Mouse (Mus musculus): ENCODE measurements around the gene Megf11.

Megf11 gene

DNA sequence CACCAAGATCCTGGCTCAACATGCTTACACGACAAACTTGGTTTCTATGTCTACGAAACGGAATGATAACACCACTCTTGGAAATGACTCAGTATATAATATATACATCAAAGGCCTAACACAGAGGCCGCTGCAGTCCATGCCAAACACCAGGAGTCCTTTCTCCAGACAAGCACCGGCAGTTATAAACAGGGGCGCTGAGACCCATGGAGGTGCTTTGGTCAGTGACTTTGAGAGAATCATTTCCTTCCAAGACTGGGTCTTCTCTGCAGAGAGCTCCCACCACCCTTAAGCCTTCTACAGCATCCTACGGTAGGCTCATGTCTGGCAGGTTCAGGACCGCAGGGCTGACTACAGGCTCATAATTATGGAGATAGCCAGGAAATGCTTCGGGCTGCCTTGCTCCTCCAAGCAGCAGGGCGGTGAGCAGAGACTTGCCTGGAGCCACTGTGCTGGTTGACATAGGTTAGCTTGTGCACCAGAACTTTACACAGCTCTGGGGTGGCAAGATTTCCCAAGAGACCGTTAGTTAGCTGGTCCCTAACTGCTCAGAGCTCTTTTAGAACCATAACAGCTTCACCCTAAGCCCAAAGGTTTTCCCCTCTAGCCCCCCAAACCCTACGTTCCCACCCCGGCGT lies 219.8 kb downstream of the Megf11 start:
- CTCF ChIA-PET = no interaction called here

DNA sequence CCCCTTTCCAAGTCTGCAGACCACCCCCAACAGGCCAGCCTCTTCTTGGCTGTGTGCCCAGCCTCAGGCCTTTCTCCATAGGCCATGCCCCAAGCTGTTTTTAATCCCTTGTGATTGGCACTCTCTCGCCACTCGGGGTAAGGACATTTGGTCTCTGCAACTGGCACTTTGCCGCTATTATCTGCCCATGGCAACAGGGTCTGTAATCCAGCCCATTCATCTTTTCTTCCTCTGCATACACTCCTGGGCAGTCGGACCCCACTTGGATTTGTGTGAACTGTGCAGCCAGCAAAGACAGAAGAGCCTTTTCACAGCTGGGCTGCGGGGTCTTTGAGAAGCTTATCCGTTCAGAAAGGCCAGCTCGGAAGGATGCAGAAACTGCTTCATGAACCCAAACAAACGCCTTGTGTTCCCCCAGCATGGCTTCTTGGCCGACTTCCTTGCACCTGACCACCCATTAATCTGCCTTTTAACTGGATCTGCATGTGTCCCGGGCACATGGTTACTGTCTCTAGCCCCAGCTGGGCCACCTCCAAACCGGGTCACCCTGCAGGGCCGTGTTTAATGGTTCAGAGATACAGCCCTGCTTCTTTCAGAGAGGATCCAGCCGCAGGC lies 220.4 kb downstream of the Megf11 start:
- CTCF ChIA-PET = no interaction called here

DNA sequence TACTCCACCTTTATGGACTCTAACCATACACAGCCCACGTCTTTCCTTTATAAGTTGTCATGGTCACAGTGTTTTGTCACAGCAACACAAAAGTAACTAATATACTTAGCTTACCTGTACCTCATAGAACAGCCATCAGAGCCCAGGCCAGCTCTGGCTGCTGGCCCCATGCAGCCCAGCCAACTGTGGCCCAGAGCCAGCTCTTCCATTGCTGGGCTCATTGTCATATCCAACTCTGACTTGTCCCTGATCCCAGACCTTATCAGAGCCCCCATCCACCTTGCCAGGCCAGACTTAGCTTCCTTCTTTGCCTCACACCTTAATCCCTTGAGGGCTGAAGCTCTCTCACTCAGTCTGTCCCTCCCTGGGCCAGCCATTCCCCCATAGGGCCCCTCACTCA lies 221.6 kb downstream of the Megf11 start:
- CTCF ChIA-PET = no interaction called here

DNA sequence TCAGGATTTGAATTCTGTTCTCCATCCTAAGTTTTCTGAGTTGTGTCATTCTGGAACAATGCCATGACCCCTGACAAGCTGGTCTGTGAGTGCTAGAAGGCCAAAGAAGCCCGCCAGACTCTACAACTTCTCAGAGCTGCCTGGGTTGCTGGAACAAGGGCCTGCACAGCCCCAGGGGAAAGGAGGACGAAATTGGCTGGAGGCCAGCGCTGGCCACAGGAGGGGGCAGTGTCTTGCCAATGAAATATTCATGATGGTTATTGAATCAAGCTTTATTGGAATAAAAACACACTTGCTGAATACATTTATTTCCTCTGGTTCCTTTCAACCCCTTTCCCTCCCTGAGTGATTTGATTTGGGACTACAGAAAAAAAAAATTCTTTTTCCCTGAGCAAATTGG lies 224.1 kb downstream of the Megf11 start:
- CTCF ChIA-PET = no interaction called here

DNA sequence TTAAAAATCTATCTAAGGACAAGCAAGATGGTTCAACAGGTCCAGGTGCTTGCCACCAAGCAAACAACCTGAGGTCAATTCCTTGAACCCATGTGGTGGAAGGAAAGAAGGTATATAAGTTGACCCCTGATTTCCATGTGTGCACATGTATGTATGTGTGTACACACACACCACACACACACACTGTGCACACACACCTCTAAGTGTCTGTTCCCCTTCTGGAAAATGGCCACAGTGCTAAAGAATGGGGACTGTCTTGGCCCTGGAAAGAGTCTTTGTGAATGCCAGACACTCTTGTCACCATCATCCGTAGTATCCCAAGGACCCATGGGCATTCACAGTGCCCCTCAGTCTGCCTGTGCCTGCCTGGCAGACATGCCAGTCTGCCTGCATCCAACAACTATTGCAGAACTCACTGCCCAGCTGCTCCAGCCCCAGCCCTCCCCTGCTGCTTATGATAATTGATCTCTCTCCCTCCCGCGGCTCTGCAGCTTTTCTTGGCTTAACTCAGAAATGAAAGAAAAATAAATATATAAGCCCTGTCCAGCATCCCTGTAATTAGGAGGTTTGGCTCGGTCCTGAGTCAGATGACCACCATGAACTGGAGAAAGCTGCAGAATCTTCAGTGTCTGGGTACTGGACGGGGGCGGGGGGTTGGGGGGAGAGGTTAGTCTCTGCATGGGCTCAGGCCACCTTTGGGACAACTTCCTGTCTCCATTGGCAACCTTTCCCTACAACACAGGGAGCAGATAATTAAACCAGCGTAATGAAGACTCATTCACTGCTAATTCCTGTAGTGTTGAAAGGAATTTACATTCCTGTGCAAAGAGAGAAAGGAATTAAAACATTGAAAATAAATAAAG lies 226.9 kb downstream of the Megf11 start:
- CTCF ChIA-PET = no interaction called here

DNA sequence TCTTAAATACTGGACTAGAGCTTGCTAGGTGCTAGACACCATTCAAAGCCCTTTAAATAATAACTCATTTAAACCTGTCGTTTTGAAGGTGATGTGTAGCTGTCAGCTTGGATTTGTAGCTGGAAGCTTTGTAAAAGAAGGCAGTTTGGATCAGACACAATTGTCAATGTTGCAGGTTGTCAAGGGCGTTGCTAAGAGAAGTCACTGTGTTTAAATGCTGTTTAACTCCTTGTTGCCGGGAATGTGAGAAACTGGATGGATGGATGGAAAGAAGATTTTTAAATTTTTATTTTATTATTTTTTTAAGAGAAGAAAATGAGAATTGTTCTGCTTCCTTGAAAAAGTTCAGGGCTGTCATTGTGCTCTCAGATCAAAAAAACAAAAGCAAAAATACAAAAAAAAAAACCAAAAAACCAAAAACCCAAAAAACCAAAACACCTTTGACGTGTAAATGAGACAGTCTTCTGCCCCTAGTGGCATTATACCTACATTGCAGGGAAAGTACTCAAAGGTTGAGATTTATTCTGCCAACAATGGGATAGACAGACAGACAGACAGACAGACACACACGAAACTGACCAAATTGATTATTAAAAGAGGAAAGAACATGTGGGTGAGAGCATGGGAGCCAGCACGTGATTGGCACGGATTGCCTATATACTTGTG lies 227.7 kb downstream of the Megf11 start:
- CTCF ChIA-PET = no interaction called here

DNA sequence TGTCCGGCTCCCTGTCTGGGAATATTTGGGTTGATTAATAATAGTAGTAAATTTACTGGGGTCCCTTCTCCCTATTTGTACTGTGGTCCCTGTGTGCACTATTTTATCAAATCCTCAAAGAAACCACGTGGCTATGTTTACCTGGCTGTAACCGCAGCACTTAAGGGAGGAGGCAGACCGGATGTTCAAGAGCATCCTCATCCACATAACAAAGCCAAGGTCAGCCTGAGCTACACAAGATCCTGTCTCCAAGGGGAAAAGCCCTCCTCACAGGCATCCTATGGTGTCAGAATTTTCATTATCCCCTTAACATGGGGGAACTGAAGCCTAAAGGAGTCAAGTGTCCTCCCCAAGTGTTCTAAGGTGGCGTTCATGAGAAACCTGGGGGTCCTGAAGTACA lies 232.0 kb downstream of the Megf11 start:
- CTCF ChIA-PET = no interaction called here

DNA sequence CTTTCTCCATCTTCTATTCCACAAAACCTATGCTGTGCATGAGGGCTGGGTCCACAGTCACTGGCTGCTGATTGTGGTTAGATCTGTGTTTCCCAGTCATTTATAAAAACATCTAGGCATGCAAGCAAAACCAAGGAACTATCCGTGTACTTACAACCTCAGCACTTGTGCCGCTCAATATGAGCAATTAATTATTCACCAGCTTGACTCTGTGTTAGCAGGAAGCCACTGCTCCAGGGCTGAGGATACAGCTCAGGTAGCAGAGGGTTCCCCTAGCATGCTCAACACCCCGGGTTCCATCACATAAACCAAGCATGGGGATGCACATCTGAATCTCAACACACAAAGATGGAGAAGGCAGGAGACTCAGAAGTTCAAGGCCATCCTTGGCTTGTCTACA lies 233.0 kb downstream of the Megf11 start:
- CTCF ChIA-PET = no interaction called here

DNA sequence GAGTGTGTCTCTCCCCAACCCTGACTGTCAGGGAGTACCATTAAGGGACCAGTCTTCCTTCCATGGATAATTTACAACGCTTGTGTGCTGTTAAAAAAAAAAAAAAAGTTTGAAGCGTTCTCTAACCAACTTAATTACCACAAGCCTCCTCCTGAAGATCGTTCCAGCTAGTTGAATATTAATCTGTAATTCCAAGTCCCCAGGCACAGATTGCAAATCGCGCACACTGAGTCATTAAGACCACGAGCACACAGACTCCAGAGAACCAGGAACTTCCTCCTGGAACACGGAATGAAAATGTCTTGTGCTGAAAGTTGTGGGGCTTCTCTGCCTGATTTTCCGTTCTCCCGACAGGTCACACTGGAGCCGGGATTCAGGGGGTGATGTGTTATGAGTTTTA lies 234.0 kb downstream of the Megf11 start:
- CTCF ChIA-PET = no interaction called here

DNA sequence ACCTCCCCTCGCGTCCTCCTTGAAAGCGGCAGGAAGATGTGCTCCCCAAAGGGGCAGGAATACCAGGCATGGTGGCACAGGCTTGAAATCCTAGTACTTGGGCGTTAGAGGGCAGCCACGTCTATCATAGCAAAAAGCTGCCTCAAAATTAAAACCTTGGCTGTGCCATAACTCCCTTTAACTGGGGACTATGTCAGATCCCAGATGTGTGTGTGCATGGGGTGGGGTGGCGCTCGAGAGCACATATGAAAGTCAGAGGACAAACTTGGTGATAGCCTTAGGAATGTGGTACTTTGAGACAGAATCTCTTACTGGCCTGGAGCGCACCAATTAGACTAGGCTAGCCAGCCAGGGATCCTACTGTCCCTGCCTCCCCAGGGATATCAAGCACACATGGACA lies 235.2 kb downstream of the Megf11 start:
- CTCF ChIA-PET = no interaction called here

DNA sequence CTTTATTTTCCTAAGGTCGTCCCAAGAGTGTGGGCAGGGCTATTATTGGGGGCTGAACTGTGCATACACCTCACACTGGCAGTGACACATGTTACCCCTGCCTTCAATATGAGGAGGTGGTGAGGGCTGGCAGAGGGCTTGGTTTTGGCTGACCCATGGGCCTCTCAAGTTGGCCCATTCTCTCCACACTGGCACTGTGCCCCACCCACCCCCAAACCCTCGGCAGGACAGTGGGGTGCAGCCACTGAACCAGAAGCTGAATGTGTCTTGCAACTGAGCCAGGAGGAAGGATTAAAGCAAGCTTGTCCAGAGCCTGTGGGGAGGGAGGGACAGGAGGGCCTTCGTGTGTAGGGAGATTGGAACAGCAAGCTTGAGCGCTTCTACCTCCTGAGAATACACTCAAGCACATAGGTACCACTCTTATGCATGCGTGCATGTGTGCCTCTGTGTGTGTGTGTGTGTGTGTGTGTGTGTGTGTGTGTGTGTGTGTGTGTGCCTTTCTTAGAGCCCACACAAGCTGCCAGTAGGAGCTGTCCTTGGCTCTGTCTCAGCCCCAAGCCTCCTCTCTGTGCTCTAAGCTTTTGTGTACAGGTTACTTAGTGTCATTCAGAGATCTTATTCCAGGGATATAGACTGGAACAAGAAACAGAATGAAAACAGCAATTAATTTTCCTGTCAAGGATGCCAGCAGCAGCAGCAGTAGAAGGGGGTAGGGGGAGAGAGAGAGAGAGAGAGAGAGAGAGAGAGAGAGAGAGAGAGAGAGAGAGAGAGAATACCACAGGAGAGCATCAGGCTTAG lies 236.3 kb downstream of the Megf11 start:
- CTCF ChIA-PET = no interaction called here

DNA sequence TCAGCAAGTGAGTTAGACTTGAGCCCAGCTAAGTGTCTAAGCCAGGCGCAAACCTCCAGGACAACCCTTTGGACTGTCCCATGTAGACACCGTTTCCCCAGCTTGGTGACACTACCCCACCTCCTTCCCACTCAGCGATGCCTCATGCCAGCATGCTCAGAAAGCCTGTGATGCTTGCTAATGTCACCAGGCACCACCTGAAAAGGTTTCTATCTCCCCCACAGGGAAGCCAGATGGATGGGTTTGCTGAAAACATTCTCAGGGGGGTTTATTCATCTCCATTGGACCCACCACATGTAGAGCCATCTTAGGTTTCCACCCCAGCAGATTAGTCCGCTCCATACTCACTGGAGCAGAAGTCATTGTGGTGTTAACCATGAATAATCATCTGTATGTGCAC lies 237.9 kb downstream of the Megf11 start:
- CTCF ChIA-PET = no interaction called here

DNA sequence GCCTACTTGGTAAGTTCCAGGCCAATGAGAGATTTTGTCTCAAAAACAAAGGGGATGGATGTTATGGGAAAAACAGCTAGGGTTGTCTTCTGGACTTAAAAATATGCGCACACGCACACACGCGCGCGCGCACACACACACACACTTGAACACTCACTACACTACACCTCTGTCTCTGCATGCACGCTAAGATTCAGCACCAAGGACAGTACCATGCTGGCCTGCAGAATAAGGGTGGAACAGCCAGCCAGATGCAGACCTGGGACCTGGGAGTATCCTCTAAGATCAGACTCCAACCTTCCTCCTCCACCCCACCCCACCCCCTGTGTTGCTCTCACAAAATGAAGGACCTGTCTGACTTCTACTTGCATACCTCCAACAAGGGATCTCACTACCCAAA lies 239.1 kb downstream of the Megf11 start:
- CTCF ChIA-PET = no interaction called here

DNA sequence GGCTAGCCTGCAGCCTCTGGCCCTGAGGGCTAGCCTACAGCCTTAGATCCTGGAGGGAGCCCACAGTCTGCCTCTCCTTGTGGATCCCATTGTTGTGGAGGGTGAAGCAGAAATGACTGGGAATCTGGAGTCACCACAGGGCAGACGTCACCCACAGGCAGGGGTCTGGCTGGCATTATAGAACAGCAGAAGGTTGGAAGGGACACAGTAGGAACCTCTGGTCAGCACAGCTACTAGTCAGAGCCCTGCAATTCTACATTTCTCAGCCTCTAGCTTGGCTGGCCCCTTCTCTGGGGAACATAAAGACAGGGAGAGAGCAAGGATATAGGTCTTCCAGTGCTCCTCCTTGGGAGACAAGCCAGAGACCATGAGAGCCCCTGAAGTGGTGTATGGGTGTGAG lies 244.4 kb downstream of the Megf11 start:
- CTCF ChIA-PET = interaction anchor here (0.7 kb wide), 1 partner anchor 19 kb away, joined by 5 read pairs; no protein-coding TSS in a partner anchor

DNA sequence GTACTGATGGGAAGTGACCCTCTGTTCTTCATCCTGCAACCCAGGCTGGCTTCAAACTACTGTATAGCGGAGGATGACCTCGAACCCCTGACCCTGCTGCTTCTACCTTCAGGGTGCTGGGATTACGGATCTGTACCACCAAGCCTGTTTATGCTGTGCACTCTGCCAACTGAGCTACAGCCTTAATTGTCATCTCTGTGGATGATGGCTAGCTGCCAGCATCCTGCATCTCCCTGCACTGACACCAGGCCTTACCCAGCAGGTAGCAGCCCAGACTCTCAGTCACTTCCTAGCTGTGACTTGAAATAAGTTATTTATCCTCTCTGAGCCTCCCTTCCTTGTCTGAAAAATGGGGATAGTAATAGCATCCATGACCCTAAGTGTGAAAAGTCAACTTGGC lies 247.7 kb downstream of the Megf11 start:
- CTCF ChIA-PET = no interaction called here

DNA sequence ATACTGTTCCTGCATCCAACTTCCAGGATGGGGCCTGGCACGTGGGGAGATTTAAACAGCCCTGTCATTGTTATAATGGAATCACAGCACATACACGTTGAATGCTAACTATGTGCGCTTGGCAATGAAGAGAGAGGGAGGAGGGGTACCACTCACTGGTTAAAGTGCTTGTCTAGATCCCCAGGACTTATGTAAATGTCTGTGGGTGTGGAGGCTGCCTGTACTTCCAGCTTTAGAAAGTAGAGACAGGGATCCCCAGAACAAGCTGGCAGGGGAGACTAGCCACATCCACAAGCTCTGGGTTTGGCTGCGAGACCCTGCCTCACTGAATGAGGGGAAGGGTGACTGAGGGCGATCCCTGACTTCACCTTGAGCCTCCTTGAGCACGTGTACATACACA lies 250.7 kb downstream of the Megf11 start:
- CTCF ChIA-PET = no interaction called here

DNA sequence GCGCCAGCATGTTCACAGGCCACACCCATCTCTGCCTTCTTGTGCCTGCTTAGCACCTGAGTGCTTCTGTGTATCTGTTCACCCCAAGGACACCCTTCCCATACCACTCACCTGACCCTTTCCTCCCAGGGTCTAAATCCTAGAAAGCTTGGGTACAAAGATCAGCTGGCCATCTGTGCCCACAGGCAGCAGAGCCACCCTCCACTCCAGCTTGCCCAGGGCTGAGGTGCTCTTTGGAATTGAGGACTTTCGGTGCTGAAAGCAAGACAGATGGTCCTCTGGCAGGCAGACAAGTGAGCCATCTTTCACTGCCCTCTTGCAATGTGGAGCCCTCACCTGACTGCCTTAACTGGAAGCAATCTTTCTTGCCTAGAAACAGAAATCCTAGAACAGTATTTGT lies 251.5 kb downstream of the Megf11 start:
- CTCF ChIA-PET = no interaction called here

DNA sequence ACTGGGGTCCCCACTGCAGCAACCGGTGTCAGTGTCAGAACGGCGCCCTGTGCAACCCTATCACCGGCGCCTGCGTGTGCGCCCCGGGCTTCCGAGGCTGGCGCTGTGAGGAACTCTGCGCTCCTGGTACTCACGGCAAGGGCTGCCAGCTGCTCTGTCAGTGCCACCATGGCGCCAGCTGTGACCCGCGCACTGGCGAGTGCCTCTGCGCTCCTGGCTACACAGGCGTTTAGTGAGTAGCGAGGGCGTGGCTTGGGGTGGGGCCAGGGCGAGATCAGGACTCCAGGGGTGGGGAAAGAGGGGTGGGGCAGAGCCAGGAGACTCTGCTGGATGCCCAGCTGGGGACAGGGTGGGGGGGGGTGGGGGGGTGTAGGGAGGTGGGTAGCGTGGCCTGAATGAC lies 252.8 kb downstream of the Megf11 start:
- CTCF ChIA-PET = no interaction called here

DNA sequence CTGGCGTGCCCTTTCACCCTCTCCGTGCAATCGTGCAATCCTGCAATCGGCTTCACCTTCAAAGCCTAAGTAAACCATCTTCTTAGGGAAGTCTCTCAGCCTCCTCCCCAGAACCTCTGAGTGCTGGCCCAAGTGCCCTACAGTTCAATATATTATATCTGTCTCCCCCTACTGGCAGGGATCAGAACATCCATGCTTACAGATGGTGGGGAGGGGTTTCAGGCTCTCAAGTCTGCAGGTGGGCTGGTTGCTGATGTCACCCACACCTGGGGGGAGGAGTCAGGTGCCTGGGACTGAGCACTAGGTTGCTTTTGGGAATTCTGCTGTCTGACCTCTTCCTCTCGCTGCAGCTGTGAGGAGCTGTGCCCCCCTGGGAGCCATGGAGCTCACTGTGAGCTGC lies 254.2 kb downstream of the Megf11 start:
- CTCF ChIA-PET = interaction anchor here (0.5 kb wide), 1 partner anchor 10 kb away, joined by 4 read pairs; no protein-coding TSS in a partner anchor

DNA sequence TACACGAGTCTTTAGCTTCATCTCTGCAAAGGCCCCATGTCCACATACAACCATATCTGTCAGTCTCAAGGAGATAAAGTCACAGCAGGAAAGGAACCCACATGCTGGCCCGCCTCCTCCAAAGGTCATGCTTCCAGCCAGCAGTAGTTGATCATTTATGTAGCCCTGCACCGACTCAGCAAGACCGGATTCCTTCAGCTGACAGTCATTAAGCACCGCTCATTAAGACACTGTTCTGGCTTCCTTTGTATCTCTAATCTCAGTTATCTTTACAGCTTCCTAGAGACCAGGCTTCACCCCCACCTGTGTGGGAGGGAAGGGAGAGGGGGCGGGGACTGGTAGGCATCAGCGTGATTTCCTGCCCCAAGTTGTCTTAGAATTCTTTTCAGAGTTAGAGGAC lies 258.7 kb downstream of the Megf11 start:
- CTCF ChIA-PET = no interaction called here

DNA sequence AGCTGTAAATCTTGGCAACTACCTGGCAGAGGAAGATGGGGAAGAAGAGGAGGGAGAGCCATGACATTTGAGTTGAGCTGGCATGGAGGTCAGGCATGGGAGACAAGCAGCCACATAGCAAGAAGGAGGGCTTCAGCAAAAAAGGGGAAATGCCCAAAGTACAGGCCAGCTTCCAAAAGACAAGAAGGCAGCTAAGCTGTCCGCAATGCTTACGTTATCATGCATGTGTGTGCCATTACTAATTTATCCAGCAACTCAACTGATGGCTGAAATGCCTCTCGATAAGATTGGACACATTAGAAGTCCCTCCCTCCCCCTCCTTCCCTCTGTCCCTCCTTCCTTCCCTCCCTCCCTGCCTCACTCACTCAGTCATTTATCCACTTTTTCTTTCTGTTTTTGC lies 260.0 kb downstream of the Megf11 start:
- CTCF ChIA-PET = no interaction called here

DNA sequence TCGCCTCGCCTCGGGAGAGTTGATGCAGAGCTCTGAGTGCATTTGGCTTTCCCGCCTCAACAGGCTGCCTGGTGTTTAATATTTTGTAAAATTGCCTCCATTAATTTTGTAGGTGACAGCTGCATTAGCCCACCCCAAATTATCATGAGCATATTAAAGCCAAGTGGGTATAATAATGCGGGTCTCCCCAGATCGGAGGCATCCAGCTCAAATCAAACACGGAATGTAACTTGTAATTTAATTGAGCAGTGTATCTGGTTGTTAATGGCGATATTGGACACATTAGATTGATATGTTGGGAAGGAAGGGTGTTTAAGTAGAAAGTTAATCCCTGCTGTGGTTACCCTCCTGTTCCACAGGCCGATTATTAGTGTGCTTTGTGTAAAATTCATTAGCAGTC lies 264.0 kb downstream of the Megf11 start:
- CTCF ChIA-PET = interaction anchor here (0.7 kb wide), 1 partner anchor 10 kb away, joined by 4 read pairs; no protein-coding TSS in a partner anchor

Measured in spleen, embryonic (tissue).